Mouse (Mus musculus) cerebellum, postnatal 14 days (tissue): ENCODE data around the gene Cltb.
"Not testable (repeated sequence)": the region's sequence is repeated elsewhere in the genome, so short reads cannot be mapped to it uniquely, and the experiment has no call there.

Experiments
- DNase-seq, 2 experiments: peaks; one replicate each; pipeline ENCODE4 v3.0.0; 2021; ENCODE audit warnings: mixed read lengths in 2 of 2

The Cltb gene

DNA sequence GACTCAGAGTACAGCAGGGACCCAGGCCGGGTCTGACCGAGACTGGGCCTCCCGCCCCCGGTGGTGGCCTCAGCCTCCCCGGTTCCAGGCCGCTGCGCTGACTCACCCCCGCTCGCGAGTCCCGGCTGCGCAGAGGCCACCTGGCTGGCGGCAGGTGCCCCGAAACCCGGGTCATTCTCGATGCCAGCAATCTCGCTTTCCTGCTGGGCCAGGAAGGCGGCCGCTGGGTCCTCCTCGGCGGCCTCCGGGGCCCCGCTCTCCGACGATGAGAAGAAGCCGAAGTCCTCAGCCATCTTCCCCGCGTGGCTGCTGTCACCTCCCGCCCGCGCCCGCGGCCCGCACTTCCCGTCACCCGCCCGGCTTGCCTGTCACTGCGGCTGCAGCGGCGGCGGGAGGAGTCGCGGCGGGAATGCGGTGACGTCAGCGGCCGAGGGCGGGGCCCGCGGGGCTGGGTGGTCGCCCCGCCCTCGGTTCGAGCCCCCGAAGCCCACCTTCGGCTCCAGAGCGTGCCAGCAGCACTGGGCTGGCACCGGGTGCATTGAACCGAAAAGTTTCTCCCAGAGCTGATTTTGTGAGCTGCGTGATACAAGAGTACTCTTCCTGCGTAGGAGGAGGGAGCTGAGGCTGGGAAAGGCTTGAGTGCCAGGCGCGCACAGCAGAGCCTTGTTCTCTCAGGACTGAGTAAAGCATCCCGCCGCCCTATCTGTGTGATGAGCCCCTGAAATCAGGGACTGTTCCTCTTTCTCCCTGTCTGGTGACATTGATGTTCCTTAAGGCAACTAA, at the start of gene Cltb:
TSS of gene Cltb (minus strand) at position 373 of the 783 bp plus-strand sequence.
- DNase-seq = peak; percentile 98

DNA sequence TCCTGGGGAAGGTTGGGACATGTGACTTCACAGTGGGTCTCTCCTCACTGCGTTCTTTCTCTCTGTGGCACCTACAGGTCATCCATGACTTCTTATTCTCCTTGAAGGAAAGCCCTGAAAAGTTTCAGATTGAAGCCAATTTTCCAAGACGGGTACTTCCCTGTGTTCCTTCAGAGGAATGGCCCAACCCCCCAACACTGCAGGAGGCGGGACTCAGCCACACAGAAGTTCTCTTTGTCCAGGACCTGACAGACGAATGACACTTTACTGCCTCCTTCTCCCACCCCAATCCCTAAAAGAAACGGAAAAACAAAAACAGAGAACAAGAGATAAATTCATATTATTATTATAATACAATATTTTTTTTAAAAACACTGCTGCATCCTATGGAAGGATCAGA, 49.7 kb upstream of the Cltb start:
- DNase-seq = no peak

DNA sequence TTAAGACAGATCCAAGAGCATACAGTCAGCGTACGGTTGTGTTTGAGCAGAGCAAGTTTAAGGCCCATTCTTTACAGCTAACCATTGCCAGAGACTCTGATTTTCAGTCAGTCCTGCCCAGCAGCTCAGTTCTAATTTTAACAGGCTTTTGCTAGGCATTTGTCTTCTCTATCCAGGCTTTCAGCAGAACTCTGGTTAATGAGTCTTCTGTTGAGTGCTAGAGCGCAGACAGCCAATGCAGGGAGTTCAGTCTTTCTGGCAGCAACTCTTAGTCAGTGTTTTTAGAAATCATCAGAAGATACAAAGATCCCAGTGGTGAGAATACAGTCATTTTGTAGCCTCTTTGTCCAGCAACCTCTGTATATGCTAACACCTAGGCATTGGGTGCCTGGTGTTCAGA, 39.3 kb upstream of the Cltb start:
- no peak for DNase-seq

DNA sequence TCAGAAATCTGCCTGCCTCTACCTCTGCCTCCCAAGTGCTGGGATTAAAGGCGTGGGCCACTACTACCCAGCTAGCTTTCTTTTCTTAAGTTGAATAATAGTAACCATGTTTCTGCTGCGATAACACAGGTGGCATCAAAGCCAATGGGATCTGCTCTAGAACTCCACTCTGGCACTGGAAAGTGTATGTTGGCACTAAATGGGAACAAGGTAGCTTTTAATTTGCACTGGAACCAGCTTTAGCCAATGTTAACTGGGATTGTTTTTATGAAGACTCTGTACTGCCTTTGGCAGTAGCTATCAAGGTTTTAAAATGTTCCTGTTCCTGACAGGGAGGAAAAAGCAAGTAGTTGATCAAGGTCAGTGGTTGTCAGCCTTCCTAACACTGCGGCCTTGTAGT, 23.9 kb upstream of the Cltb start:
- no peak for DNase-seq

DNA sequence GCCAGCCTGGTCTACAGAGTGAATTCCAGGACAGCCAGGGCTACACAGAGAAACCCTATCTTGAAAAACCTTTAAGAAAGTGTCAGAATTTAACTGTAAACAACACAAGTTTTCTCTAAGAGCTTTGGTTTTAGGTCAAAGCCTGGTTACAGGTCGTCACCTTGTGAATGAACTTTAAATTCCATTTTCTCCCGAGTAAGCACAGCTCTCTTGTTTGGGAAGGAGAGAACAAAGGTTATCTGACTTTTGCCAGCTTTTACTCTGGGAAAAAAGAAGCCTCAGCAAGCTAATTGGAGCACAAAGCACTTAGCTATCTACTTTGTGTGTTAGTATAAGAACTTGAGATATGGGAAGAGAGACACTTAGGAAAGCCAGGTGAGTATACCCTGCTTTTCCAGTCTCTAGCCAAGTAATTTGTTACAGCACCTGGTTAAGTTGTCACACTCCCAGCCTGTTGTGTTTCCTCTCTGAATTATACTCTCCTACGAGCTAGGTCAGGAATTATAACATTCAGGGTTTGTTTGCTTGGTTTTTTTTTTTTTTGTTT, 21.7 kb upstream of the Cltb start:
- DNase-seq = no peak

DNA sequence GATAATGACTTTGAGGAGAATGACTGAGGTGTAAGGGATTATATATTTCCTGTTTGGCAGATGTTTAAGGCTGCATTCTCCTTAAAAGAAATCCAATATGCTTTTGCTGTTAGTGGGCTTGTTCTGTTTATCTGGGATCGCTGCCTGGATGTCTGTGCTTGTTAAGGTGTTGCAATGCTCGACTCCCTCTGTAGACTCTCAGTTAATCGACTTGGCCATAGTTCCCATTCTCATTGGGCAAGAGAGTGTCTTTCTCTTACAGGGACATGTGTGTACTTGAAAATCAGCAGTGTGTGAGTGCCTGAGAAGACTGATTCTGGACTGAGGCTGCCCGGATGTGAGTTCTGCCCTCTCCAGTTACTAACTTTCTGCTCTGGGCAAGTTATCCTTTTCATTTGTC, 18.0 kb upstream of the Cltb start:
- no peak for DNase-seq

DNA sequence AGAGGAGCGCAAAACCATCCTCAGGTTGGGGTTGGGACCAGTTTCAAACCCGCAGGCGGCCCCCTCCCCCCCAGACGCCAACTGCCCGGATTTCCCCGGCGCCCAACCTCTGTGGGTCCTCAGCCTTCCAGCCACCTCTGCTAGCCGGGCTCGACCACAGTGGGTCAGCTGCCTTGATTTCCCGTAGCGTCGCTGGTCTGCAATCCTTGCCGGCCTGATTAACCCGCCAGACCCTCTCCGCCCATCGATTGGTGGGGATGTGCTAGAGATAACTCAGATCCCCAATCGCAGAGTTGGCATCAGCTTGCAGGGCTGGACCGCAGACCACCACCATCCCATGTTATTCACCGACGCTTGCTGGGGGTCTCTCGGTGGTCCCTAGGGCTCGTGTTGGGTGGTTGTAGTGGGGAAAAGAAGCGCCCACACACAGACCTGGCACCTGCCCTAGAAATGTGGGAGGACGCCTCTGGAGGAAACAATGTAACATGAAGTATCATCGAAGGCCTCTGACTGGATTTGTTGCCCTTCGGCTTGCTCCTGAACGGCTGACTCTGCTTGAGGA, 10.9 kb upstream of the Cltb start:
- no peak for DNase-seq

DNA sequence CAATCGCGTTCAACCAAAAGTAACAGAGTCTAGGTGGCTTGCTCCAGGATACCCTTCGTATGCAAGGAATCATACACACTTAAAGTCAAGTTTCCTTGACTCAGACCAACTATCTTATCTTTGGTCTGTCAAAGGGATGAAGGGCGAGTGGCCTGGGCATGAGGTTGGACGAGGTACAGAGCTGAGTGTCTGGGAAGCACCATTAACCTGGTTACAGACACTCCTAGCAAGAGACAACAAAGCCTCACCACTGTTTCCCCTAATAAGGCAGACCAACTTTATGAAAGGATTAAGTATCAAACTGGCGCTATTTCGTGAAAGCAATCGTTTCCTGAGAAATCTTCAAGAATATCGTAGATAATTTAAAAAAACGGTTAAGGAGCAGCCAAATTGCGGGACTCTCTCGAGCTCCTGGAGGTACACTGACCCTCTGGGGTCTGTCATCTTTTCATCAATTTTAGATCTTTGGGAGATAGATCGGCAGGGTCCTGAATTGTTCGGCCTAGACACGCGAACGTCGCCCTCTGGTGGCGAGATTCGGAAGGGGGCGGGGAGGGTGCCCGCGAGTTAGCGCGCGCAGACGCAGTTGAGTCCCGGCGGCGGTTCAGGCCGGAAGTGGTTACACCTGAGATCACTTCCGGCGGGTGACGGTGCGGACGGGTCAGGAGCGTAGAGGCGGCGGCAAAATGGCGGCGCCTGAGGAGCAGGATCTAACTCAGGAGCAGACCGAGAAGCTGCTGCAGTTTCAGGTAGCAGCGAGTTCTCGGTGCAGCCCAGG, 10.2 kb upstream of the Cltb start, which contains the start of gene Faf2:
TSS of gene Faf2 (plus strand) at position 630 of the 778 bp plus-strand sequence.
- DNase-seq = peak; percentile 100

DNA sequence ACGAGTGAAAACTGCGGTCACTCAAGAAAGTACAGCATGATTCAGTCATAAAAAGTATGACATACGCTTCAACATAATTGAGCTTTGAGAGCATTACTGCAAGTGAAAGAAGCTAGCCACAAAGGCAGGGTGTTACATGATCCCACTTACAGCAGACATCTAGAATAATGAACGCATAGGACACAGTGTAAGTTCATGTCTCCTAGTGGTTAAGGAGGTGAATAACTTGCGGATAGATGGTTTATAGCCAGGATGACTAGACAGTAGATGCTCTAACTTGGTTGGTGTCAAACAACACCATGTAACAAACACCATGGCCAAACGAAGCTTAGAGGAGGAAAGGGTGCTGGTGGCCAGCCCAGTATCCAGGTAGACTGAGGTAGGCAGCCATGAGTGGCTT, 5.9 kb upstream of the Cltb start:
- DNase-seq = no peak

DNA sequence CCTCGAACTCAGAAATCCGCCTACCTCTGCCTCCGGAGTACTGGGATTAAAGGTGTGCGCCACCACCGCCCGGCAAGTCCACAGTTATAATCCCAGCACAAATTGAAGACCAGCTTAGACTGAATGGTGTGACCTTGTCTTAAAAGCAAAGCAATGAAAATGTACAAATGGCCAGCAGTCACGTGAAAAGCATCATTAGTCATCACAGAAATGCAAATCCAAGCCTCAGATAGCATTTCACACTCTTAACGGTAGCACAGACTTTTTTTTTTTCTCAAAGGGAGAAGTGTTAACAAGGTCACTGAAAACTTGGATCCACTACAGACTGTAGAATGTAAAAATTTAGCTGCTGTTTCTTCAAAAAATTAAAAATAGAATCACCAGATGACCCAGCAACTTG, 5.2 kb upstream of the Cltb start:
- no peak for DNase-seq

DNA sequence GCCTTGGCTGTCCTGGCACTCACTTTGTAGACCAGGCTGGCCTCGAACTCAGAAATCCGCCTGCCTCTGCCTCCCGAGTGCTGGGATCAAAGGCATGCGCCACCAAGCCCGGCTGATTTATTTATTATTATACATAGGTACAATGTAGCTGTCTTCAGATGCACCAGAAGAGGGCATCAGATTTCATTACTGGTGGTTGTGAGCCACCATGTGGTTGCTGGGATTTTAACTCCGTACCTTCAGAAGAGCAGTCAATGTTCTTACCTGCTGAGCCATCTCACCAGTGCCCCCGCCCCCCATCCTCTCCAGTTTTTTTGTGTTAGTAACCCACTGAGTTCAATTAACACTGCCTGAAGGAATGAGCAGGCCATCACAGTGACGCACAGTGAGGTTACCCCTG, 2.0 kb upstream of the Cltb start:
- not testable (repeated sequence) for DNase-seq

DNA sequence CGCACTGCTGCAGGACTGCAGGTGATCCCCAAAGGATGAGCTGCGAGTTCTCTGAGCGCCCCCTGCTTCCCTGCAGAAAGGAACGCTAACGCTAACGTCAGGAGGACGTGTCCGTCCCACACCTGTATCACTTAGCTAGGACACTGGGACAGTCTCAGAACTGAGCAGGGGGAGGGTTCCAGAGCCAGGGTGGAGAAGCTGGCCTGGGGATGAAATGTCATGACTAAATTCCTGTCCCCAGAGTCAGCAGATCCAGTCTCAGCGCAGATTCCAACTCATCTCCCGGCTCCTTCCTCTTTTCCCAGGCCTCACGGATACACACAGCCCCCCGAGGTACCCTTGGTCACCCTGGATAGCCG, 552 bp downstream of the Cltb start:
- DNase-seq = no peak

DNA sequence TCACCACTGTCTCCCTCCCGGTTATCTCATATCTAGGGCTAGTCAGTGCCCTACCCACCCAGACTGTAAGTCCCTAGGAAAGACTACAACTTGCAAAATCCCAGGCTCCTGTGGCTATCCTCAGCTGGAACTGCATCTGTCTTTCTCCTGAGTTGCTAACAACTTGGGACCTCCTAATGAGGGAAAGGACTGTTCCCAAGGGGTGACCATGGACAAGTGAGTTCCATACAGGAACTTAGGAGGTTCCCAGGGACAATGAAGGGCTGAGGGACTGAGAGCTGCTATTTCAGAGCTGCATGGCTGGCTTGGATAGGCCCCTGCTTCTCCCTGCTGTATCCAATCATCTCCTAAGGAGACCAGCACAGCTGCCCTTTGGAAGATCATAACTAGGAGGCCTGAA, 1.8 kb downstream of the Cltb start:
- DNase-seq = no peak

DNA sequence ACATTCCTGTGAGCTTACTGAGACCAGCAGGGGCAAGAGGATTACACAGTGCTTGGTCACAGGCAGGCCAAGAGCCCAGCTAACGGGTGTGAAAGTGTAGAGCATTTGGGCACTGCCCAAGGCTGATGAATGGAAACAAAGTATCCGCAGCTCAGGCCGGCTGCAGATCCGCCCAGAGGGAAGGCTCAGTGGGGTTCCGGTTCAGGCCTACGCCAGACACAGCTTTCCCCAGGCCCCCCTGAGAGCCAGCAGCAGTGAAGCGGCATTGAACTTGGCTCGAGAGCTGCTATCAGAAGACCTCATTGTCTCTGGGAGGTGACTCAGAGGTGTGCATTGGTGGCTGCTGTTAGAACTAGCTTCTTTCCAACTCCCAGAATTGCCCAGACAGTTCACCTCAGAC, 2.5 kb downstream of the Cltb start:
- peak; percentile 53 to 69 for DNase-seq

DNA sequence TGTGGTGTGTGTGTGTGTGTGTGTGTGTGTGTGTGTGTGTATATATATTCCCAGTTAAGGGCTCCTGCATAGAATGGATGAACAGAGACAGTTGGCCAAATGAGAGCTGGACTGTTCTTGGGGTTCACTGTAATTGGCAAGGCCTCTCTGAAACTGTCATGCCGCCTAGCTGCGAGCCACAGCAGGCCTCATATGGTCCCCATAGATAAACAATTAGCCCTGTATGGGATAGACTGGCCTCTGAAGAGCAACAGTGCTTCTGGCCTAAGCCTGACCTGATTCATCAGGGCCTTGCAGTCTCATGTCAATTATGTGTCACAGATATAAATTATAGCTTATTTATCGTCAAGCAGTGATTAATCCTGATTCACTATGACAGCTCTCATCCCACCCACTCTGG, 3.1 kb downstream of the Cltb start:
- DNase-seq = no peak

DNA sequence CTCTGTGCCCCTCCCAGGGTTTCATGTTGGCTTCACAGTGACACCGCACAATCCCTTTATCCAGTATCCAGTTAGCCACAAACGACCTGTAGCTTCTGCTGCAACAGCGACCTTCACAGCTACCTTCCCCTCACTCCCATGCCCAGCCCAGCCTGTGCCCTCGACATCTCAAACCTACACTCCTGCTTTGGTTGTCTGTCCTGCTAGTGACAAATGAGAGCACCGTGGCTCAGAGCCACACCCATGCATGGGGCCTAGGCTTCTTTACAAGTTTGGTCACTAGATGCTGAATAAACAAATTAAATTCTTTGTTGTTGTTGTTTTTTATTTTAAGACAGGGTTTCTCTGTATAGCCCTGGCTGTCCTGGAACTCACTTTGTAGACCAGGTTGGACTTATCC, 3.9 kb downstream of the Cltb start:
- DNase-seq = no peak

DNA sequence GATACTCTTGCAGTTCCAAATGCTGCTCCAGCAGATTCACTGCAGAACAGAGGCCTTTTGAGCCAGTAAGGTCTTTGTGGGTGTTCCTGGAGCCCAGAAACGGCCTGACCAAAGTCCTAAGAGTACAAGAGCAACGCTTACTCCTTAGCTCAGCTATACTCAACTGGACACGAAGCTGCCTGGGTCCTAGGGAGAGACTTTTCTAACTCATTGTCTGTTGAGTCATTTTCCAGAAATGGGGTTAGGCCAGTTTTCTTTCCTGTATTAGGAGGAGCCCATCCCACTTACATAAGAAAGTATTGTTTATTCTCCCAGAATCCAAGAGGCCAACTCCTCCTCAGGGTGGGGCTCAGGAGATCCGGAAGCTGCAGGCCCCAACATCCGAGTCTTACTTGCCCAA, 5.7 kb downstream of the Cltb start:
- DNase-seq = no peak

DNA sequence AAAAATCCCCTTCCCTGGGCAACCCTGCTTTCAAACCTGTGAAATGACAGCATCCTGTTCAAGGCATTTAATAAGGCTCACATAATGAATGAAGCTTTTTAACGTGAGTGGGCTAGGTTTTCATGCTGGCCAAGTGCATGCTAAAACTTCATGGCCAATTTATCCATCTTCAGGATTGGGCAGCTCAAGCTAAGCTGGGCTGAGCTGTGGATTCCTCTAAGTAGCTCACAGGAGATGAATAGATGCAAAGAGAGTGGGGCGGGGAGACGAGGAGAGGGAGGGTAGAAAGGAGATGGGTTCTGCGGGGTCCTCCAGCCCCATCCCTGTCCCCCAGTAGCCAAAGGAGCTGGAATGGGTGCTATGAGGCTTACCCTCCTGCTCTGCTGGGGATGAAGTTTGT, 6.9 kb downstream of the Cltb start:
- no peak for DNase-seq

DNA sequence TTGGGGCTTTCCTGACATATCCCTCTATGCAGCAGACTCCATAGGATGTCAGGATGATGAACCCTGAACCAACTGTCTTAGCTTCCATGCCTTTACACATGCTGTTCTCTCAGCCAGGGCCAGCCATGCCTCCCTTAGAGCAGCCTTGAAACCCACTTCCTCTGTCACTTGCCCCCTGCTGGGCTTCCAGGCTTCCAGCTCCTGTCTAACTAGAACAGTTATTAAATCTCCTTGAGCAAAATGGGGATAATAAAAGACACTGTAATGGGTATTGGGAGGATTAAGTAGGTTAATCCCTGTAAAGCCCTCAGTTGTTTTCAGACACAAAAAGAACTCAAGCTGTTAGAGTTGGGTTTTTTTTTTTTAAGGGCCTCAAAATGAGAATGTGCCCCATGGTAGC, 7.6 kb downstream of the Cltb start:
- peak in 1 of 2 experiments; percentile 41 for DNase-seq

DNA sequence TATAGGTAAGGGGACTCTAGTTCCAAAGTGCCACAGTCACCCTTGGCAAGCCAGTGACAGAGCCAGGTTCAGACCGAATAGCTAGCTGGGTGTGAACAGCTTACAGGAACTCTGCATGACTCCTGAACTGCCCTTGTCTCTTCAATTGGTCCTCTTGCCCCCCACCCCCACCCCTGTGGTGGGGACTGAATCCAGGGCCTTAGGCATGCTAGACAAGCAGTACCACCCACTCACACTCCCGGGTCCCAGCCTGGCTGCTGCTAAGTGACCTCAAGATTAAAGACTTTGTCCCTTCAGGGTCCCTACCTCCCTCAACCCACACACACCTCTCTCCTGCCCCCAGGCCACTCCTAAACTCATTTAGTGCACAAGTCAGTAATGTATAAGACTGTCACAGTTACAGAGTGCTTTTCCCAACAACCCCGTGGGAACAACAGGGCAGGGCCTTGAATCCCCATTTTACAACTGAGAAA, 8.5 kb downstream of the Cltb start:
- DNase-seq = no peak

DNA sequence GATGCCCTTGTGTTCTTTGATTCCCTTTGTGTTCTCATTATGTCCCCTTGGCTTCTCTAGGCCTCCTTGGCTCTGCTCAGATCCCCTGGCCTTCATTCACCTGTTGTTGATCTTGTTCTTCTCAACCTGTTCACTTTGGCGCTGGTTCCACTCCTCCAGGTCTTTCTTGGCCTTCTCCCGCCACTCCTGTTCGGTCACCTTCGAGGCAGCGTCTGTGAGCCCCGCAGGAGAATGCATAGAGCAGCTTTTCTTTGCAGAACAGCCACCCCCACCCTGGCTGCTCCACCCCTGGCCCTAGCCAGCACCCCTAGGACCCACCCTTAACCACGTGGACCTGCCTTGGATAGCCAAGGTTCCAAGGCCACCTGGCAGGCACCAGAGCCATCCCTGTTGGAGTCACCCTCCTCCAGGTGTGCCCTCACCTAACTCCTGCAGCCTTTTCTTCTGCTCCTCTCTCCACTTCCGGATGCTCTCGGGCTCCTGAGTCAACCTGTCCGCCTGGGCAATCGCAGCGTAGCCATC, 12.5 kb downstream of the Cltb start:
- DNase-seq = peak; percentile 63

DNA sequence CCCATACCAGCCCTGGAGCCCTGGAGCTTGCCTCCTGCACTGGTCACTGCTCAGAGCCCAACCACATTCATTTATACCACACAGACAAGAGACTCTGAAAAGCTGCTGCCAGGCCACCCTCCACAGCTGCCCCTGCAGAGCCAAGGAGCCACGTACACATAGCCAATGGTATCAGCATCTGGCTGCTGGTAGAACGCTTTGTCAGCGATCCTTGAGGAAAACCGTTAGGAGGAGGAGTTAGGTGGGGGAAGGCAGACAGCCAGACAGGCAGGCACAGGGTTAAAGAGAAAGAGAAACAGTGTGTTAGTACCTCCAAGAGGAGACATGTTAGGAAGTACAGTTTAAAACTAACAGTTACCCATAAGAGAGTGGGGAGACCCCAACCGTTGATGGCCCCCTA, 14.3 kb downstream of the Cltb start:
- no peak for DNase-seq

DNA sequence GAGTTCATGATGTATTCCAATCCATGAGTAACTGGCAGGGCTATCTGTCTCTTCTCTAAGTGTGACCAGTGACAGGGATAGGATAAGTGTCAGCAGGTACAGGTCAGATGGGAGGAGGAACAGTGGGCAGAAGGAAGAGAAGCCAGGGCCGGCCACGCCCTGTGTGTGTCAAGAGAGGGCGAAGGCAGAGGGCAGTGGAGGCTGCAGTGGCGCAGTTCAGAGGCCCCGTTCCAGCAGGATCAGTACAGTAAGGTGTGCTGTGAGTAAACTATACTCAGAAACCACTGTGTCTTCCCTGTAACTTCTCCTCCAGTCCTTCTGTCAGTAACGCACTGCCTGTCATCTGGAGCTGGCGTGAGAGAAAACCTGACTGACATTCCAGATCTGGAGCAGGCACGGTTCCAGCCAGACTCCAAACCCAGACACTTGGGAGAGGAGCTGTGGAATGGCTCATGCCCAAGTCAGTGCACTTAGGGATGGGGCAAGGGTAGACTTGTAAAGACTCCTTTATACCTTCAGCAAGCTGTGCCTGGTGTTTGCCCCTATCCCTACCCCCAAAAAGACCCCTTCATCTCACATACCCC, 14.9 kb downstream of the Cltb start:
- DNase-seq = peak in 1 of 2 experiments; percentile 31
